Mouse (Mus musculus): ENCODE measurements at regions not wholly inside any gene's neighbourhood (a gene's known extent, or its start where the extent isn't known, plus 50 kb on each side); places are given as distances from the start of the nearest gene placed in this dataset.

- DNase-seq = no peak
Observed at GRCm38 (mm10) chr12:12764586-12764985, 177.1 kb downstream of the Mycn start.

- DNase-seq = no peak
Observed at GRCm38 (mm10) chr12:12756301-12756948, 185.3 kb downstream of the Mycn start.

GRCm38 (mm10) chr12:12753849-12754248 lies 187.9 kb downstream of the Mycn start:
- DNase-seq = no peak

- no peak for DNase-seq
Observed at GRCm38 (mm10) chr12:12751670-12752426, 189.9 kb downstream of the Mycn start.

- no peak for DNase-seq
Observed at GRCm38 (mm10) chr12:12749690-12750089, 192.0 kb downstream of the Mycn start.

- DNase-seq = no peak
Observed at GRCm38 (mm10) chr12:12746852-12747454, 194.8 kb downstream of the Mycn start.

- no peak for DNase-seq
Observed at GRCm38 (mm10) chr12:12744492-12744891, 197.2 kb downstream of the Mycn start.

GRCm38 (mm10) chr12:12738631-12739331 lies 202.9 kb downstream of the Mycn start:
- DNase-seq = no peak

GRCm38 (mm10) chr12:12725797-12726196 lies 215.9 kb downstream of the Mycn start:
- no peak for DNase-seq

GRCm38 (mm10) chr12:12725075-12725474 lies 216.6 kb downstream of the Mycn start:
- DNase-seq = no peak

GRCm38 (mm10) chr12:12723724-12724487 lies 217.8 kb downstream of the Mycn start:
- no peak for DNase-seq

- no peak for DNase-seq
Observed at GRCm38 (mm10) chr12:12722982-12723661, 218.6 kb downstream of the Mycn start.

- DNase-seq = no peak
Observed at GRCm38 (mm10) chr12:12716691-12717090, 225.0 kb downstream of the Mycn start.

- no peak for DNase-seq
Observed at GRCm38 (mm10) chr12:12715956-12716669, 225.6 kb downstream of the Mycn start.

- DNase-seq = no peak
Observed at GRCm38 (mm10) chr12:12715528-12715927, 226.2 kb downstream of the Mycn start.

GRCm38 (mm10) chr12:12710184-12710609 lies 231.5 kb downstream of the Mycn start:
- no peak for DNase-seq

GRCm38 (mm10) chr12:12708954-12709523 lies 232.7 kb downstream of the Mycn start:
- DNase-seq = no peak

GRCm38 (mm10) chr12:12706326-12706920 lies 235.3 kb downstream of the Mycn start:
- no peak for DNase-seq

- no peak for DNase-seq
Observed at GRCm38 (mm10) chr12:12701735-12702134, 240.0 kb downstream of the Mycn start.

GRCm38 (mm10) chr12:12701060-12701667 lies 240.6 kb downstream of the Mycn start:
- DNase-seq = no peak
